Mouse (Mus musculus) small intestine, adult 2 months (tissue): Measurements from ENCODE around the gene Adgrd1.

Experiments
- CTCF ChIP-seq: fragments of 200-500 bp; IDR thresholded peaks from 2 replicates; pipeline ENCODE4 v1.5.1; 2012; ENCODE audit warnings: low read depth, mild to moderate bottlenecking, control low read depth, inconsistent platforms, low read length, moderate library complexity, mixed read lengths; ENCODE audit not compliant: insufficient replicate concordance, insufficient read length; ENCODE audit errors: extremely low read depth
- POLR2A ChIP-seq: fragments of 200-500 bp; IDR thresholded peaks from 2 replicates; pipeline ENCODE4 v1.6.1; 2012; ENCODE audit warnings: low read depth, mild to moderate bottlenecking, control low read depth, inconsistent platforms, low read length, moderate library complexity

- TF ChIP-seq CTCF (no peak), POLR2A (no peak)
These were observed 29.2 kb upstream of the Adgrd1 start for GRCm38 (mm10) chr5:129067231-129067834.
